In the genomic region with DNA sequence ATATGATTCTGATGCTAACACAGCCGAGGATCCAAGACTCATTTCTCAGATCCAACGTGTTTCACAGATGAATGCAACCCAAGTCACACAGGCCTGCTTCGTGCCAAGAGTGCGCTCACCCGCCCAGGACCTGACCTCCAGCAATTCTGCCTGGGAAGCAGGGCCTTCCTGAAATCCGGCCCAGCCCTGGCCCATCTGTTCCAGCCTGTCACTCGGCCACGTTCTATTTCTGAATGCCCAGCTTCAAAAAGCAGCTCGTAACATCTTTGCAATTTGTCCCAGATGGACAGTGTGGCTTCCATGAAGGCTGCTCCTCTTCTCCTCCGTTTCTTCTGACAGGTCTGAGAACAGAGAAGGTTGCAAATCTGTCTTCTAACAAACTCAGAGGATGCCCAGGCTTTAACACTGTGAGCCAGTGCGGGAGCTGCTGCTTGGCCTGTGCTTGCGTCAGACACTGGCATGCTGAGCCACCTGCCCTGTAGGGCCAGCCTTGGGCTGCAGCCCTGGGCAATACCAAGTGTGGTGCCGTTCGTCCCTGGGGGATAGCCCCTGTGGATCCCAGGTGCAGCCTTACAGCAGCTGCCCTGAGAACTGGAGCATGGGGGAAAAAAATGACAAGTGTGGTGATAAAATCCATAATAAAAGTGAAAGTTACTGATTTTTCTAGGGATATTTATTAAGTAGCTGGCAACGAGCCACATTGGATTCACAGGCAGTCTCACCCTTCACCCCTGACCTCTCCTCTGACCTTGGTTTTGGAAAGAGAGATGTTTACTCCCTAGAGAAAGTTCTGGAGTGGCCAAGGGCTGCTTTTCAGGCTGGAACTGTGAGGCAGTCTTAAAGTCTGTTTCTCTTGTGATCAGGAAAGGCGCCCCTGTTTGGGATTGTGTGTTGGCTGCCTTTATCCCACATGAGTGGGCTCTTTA, we compare ENCODE assay signal across 8 mouse cellular contexts.
DNase-seq lines count a peak whose midpoint lies in the region; TF ChIP-seq lines count a peak whose summit lies in the region.

No protein-coding gene starts in this region.

- no peaks in the 10 kb centered on the region for H3K27me3 ChIP-seq in small intestine, adult 2 months (ENCODE audit: control insufficient read depth, insufficient read depth, low read length)

- H3K36me3 ChIP-seq in small intestine, adult 2 months (ENCODE audit: control insufficient read depth, insufficient read depth, low read length), result no peaks in the 10 kb centered on the region

- peak; percentile 44 for DNase-seq in embryo, embryonic 10 days (ENCODE audit: low spot score)
- no peak for DNase-seq in embryo, embryonic 9.5 days (ENCODE audit: extremely low spot score)
- peak; percentile 93 for DNase-seq in cerebellum, adult 11-12 months
- peak; percentile 88 for DNase-seq in gastrocnemius, postnatal 14 days
- DNase-seq in kidney, adult 18-20 months, result peak; percentile 72
- DNase-seq in lung, postnatal 25 days (ENCODE audit: low spot score), result peak; percentile 32
- no peak for DNase-seq in spleen, postnatal 10 days (ENCODE audit: low spot score in 2 of 2)

- TF ChIP-seq CTCF in small intestine, adult 2 months (IDR thresholded peaks at IDR 0.05; ENCODE audit: extremely low read depth, insufficient read length, insufficient replicate concordance, low read depth, low read length), result no peak

- TF ChIP-seq POLR2A in small intestine, adult 2 months (IDR thresholded peaks at IDR 0.05; ENCODE audit: low read depth, low read length), result no peak

- peak overlapping the region; percentile 46 for H3K27ac ChIP-seq in small intestine, adult 2 months (ENCODE audit: insufficient read depth, low read depth, low read length)

- intact Hi-C loops in gastrocnemius, postnatal 14 days (cut with DNase I; ENCODE audit: low total_unique reads), result no loop called here

- peaks cover 46% of the 10 kb centered on the region for H3K4me1 ChIP-seq in small intestine, adult 2 months (ENCODE audit: control insufficient read depth, insufficient read depth, insufficient read length, low read length)

- 65% methylated on average over 16 of the region's 16 CpGs for WGBS in small intestine, adult 2 months

- H3K4me3 ChIP-seq in small intestine, adult 2 months (ENCODE audit: low read depth, low read length), result no peak overlapping the region

Comparison
In these comparisons a context has a peak if more than half of its experiments do, and no peak if none do; other contexts are left out.
1. DNase-seq: peak in embryo, embryonic 10 days (single experiment), cerebellum, adult 11-12 months (single experiment), gastrocnemius, postnatal 14 days (single experiment), kidney, adult 18-20 months (single experiment) and lung, postnatal 25 days (single experiment); none in embryo, embryonic 9.5 days (single experiment) and spleen, postnatal 10 days (0 of 2).